Mouse (Mus musculus) ES-Bruce4 (cell line): ENCODE measurements around the gene Akr1c6. TPM values are rescaled to one million over a fixed set of nuclear protein-coding genes. Genes with fewer than 3 reads are reported as not detected.
"Not testable (repeated sequence)": the region's sequence is repeated elsewhere in the genome, so short reads cannot be mapped to it uniquely, and the experiment has no call there.

Source experiments
- H3K27ac ChIP-seq: 2 replicates; pipeline ENCODE4 v1.5.1; 2012; ENCODE audit warnings: low read length, inconsistent platforms; ENCODE audit not compliant: insufficient read depth
- H3K27me3 ChIP-seq: 2 replicates; pipeline ENCODE4 v1.6.1; 2012; ENCODE audit warnings: mild to moderate bottlenecking, low read length, inconsistent platforms; ENCODE audit not compliant: control insufficient read depth, poor library complexity, insufficient read depth, severe bottlenecking
- H3K36me3 ChIP-seq: 2 replicates; pipeline ENCODE4 v1.6.1; 2012; ENCODE audit warnings: inconsistent platforms, mild to moderate bottlenecking, low read length, moderate library complexity; ENCODE audit not compliant: control insufficient read depth, poor library complexity, insufficient read depth, severe bottlenecking
- H3K4me1 ChIP-seq: one replicate; pipeline ENCODE4 v1.8.1; 2011; ENCODE audit warnings: low read length; ENCODE audit not compliant: control insufficient read depth, insufficient read depth
- H3K4me3 ChIP-seq: 2 replicates; pipeline ENCODE4 v1.5.1; 2011; ENCODE audit warnings: low read depth, mild to moderate bottlenecking, low read length
- H3K9ac ChIP-seq: 2 replicates; pipeline ENCODE4 v1.6.1; 2012; ENCODE audit warnings: low read depth, mild to moderate bottlenecking, inconsistent platforms; ENCODE audit not compliant: poor library complexity, severe bottlenecking
- H3K9me3 ChIP-seq: replicated peaks from 2 replicates; pipeline ENCODE4 v1.6.1; 2012; ENCODE audit warnings: mild to moderate bottlenecking, low read length, inconsistent platforms; ENCODE audit not compliant: control insufficient read depth, poor library complexity, insufficient read depth, severe bottlenecking
- CTCF ChIP-seq: IDR thresholded peaks from one replicate; pipeline ENCODE4 v1.8.1; 2011; ENCODE audit warnings: low read depth, low read length
- EP300 ChIP-seq: IDR thresholded peaks from 2 replicates; pipeline ENCODE4 v1.6.1; 2011; ENCODE audit warnings: low read depth, low read length; ENCODE audit not compliant: insufficient read depth
- POLR2A ChIP-seq: IDR thresholded peaks from one replicate; pipeline ENCODE4 v1.8.1; 2011; ENCODE audit warnings: low read length; ENCODE audit not compliant: insufficient read depth
- polyA plus RNA-seq: library from polyadenylated mRNA; stranded (reverse); fragments of >200 nt; gene quantifications from 2 replicates; pipeline ENCODE4 v1.2.4, GENCODE M21; 2011; ENCODE audit warnings: low read depth; ENCODE audit not compliant: missing spikeins, insufficient read depth, insufficient read length

The Akr1c6 gene
- polyA plus RNA-seq: not detected in 2 replicates

DNA sequence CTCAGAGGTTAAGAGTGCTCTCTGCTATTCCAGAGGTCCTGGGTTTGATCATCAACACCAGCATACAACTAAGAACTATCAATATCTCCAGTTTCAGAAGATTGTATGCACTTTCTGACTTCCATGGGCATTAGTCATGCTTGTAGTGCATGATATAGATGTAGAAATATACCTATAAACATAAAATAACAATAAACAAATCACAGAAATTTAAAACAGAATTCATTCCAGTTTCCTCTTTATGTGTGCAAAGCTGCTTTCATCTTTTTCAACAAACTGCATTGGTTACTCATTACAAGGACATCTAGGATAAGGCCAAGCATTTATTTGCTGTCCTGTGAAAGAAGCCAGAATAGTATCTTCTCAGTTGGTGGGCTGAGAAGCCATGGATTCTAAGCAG is at the start of gene Akr1c6:
Gene Akr1c6 (plus strand): TSS at position 301 of the 400 bp plus-strand sequence.
- TF ChIP-seq POLR2A (no peak), EP300 (no peak), CTCF (no peak)
- H3K4me3 ChIP-seq: no peak within 1 kb of the TSS
- no peak within 1 kb of the TSS for H3K27ac ChIP-seq
- H3K9ac ChIP-seq: no peak within 1 kb of the TSS
- no peaks in the 10 kb centered on the region for H3K36me3 ChIP-seq
- no peaks in the 10 kb centered on the region for H3K4me1 ChIP-seq
- no peaks in the 10 kb centered on the region for H3K27me3 ChIP-seq
- H3K9me3 ChIP-seq: no peaks in the 10 kb centered on the region

GRCm38 (mm10) chr13:4384918-4385317 is 49.2 kb upstream of the Akr1c6 start:
- no peaks in the 10 kb centered on the region for H3K36me3 ChIP-seq
- H3K9me3 ChIP-seq: peaks cover 6% of the 10 kb centered on the region
- H3K27ac ChIP-seq: no peak overlapping the region
- H3K27me3 ChIP-seq: no peaks in the 10 kb centered on the region
- no peak for TF ChIP-seq EP300
- no peak for TF ChIP-seq CTCF
- TF ChIP-seq POLR2A: no peak
- no peak overlapping the region for H3K9ac ChIP-seq
- H3K4me1 ChIP-seq: no peaks in the 10 kb centered on the region
- H3K4me3 ChIP-seq: no peak overlapping the region

- no peaks in the 10 kb centered on the region for H3K36me3 ChIP-seq
- TF ChIP-seq EP300 (no peak), CTCF (no peak), POLR2A (no peak)
- no peak overlapping the region for H3K4me3 ChIP-seq
- no peaks in the 10 kb centered on the region for H3K4me1 ChIP-seq
- H3K9ac ChIP-seq: no peak overlapping the region
- no peaks in the 10 kb centered on the region for H3K27me3 ChIP-seq
- no peak overlapping the region for H3K27ac ChIP-seq
- peaks cover 3% of the 10 kb centered on the region for H3K9me3 ChIP-seq
These were observed 48.6 kb upstream of the Akr1c6 start for GRCm38 (mm10) chr13:4385541-4385940.

DNA sequence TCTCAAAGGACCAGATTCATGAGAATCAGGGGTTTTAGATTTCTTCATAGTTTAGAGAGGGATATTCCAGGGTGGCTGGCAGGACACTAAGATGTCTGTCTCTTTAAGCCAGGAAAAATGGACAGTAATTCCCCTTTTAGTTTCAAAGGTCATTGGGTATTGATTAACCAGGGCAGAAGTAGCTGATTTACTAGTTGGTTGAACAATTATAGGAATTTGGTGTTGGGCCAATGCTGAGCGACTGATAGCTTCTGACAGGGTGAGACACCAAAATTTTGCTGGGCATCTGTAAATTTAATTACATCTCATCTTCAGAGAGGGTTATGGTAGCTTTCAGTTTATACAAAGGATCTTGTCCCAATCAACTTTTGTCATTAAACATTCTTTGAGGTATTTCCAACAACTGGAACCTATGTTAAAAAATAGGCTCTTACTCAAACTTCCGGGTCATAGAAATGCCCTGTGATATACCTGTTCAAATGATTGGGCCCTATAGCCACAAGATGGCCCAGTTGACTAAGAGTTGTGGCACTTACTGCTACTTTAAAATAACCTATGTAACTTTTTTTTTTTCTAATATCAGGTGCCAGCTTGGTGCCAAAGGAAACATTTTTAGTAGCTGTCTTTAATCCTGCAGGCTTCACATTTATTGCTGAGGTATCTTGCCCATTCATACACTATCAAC is 45.2 kb upstream of the Akr1c6 start:
- no peak for TF ChIP-seq CTCF
- TF ChIP-seq EP300: no peak
- no peak for TF ChIP-seq POLR2A
- no peaks in the 10 kb centered on the region for H3K36me3 ChIP-seq
- no peaks in the 10 kb centered on the region for H3K9me3 ChIP-seq
- H3K27ac ChIP-seq: no peak overlapping the region
- no peak overlapping the region for H3K9ac ChIP-seq
- no peak overlapping the region for H3K4me3 ChIP-seq
- no peaks in the 10 kb centered on the region for H3K4me1 ChIP-seq
- no peaks in the 10 kb centered on the region for H3K27me3 ChIP-seq

GRCm38 (mm10) chr13:4400360-4400759 is 33.7 kb upstream of the Akr1c6 start:
- not testable (repeated sequence) for H3K4me3 ChIP-seq, H3K27me3 ChIP-seq, H3K27ac ChIP-seq, H3K4me1 ChIP-seq, H3K9ac ChIP-seq, H3K36me3 ChIP-seq
- peaks cover 17% of the 10 kb centered on the region for H3K9me3 ChIP-seq

GRCm38 (mm10) chr13:4400831-4401230 is 33.3 kb upstream of the Akr1c6 start:
- no peaks in the 10 kb centered on the region for H3K36me3 ChIP-seq
- peaks cover 17% of the 10 kb centered on the region for H3K9me3 ChIP-seq
- TF ChIP-seq EP300 (no peak), CTCF (no peak), POLR2A (no peak)
- H3K9ac ChIP-seq: no peak overlapping the region
- no peak overlapping the region for H3K27ac ChIP-seq
- no peaks in the 10 kb centered on the region for H3K27me3 ChIP-seq
- no peak overlapping the region for H3K4me3 ChIP-seq
- H3K4me1 ChIP-seq: no peaks in the 10 kb centered on the region
